Mouse (Mus musculus) intestine, postnatal 0 days (tissue): Measurements from ENCODE around the gene Gast. TPM values are rescaled to one million over a fixed set of nuclear protein-coding genes. Genes with fewer than 3 reads are reported as not detected.
A peak's percentile ranks its signal among the peaks of the same experiment; 100 is the strongest.

Source experiments
- ATAC-seq: fragments of 200-750 bp; cut with Nextera tagmentation; 2 replicates; pipeline ENCODE4 v1.8.0; 2017; ENCODE audit warnings: mild to moderate bottlenecking, moderate TSS enrichment, moderate library complexity
- H3K27ac ChIP-seq: fragments of 300-500 bp; sonication (generic); 2 replicates; pipeline ENCODE4 v1.5.1; 2014; ENCODE audit warnings: mild to moderate bottlenecking, low read depth, low read length, moderate library complexity
- H3K27me3 ChIP-seq: fragments of 300-500 bp; sonication (generic); replicated peaks from 2 replicates; pipeline ENCODE4 v1.6.1; 2014; ENCODE audit warnings: low read length, mixed read lengths; ENCODE audit not compliant: control insufficient read depth, insufficient read depth
- H3K36me3 ChIP-seq: fragments of 300-500 bp; sonication (generic); 2 replicates; pipeline ENCODE4 v1.6.1; 2014; ENCODE audit warnings: mild to moderate bottlenecking, moderate library complexity; ENCODE audit not compliant: control insufficient read depth, insufficient read depth
- H3K4me1 ChIP-seq: fragments of 300-500 bp; sonication (generic); replicated peaks from 2 replicates; pipeline ENCODE4 v1.6.1; 2014; ENCODE audit warnings: antibody characterized with exemption, low read length, mixed read lengths; ENCODE audit not compliant: control insufficient read depth, insufficient read depth
- H3K4me2 ChIP-seq: fragments of 300-500 bp; sonication (generic); replicated peaks from 2 replicates; pipeline ENCODE4 v1.6.1; 2014; ENCODE audit warnings: low read depth, mild to moderate bottlenecking, moderate library complexity
- H3K4me3 ChIP-seq: fragments of 300-500 bp; sonication (generic); 2 replicates; pipeline ENCODE4 v1.5.1; 2014; ENCODE audit warnings: low read depth, low read length
- H3K9ac ChIP-seq: fragments of 300-500 bp; sonication (generic); 2 replicates; pipeline ENCODE4 v1.6.1; 2014; ENCODE audit warnings: mild to moderate bottlenecking, low read depth, low read length
- H3K9me3 ChIP-seq: fragments of 300-500 bp; sonication (generic); 2 replicates; pipeline ENCODE4 v1.6.1; 2016; ENCODE audit warnings: mixed run types; ENCODE audit not compliant: control insufficient read depth
- CTCF ChIP-seq: sonication (generic); IDR thresholded peaks from 2 replicates; pipeline ENCODE4 v1.5.1; 2016; ENCODE audit warnings: low read depth, mild to moderate bottlenecking, control low read depth, antibody characterized with exemption, moderate library complexity
- WGBS: fragments of 180-500 bp; shearing (Covaris S2); extraction: QIAGEN DNeasy Blood & Tissue Kit; methylation state at CpG from one replicate; pipeline ENCODE4 v1.1.7; 2014; 5-methylcytosine and 5-hydroxymethylcytosine counted together
- polyA plus RNA-seq: library from polyadenylated mRNA; unstranded; fragments of >200 nt; fragmentation: Nextera tagmentation; extraction: Ambion mirVana; gene quantifications from 2 replicates; pipeline ENCODE4 v1.2.1, GENCODE M21; 2015

Gast gene
- polyA plus RNA-seq = 1.1 and 5.0 TPM in 2 replicates

DNA sequence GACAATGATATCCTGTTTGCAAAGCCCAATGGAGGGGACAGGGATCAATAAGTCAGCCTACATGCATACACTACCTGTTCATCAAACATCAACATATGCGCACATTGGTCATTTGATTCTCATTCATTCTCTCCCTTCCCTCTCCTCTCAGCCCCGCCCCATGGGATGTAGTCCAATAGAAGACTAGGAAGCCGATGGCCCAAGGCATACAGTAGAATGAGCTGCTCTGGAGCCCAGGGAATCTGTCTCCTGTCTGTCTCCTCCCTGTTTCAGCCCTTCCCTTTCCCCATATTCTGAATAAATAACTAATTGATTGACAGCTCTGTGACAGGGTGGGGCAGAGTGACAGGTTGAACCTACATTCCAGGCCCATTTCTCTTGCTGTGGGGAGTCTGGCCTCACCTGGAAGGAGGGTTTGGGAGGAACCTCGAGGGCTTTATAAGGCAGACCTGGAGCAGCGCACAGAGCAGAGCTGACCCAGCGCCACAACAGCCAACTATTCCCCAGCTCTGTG, at the start of gene Gast:
Gene Gast (plus strand): TSS at position 464 of the 514 bp plus-strand sequence.
- Histone ChIP-seq H3K9me3 (no peaks in the 10 kb centered on the region), H3K27ac (no peak within 1 kb of the TSS), H3K36me3 (no peaks in the 10 kb centered on the region), H3K4me1 (no peaks in the 10 kb centered on the region), H3K9ac (no peak within 1 kb of the TSS), H3K4me2 (no peak within 1 kb of the TSS), H3K27me3 (no peaks in the 10 kb centered on the region), H3K4me3 (no peak within 1 kb of the TSS)
- 65% methylated on average over 6 of the region's 6 CpGs for WGBS
- no peak for ATAC-seq
- TF ChIP-seq CTCF = no peak

GRCm38 (mm10) chr11:100284988-100285387, 49.2 kb upstream of the Gast start:
- H3K27me3 ChIP-seq = no peaks in the 10 kb centered on the region
- no peak for TF ChIP-seq CTCF
- H3K4me3 ChIP-seq = no peak overlapping the region
- no peak overlapping the region for H3K9ac ChIP-seq
- no peaks in the 10 kb centered on the region for H3K9me3 ChIP-seq
- peaks cover 21% of the 10 kb centered on the region for H3K4me1 ChIP-seq
- H3K27ac ChIP-seq = no peak overlapping the region
- H3K36me3 ChIP-seq = no peaks in the 10 kb centered on the region
- ATAC-seq = no peak
- WGBS = 50% methylated on average over 4 of the region's 4 CpGs
- no peak overlapping the region for H3K4me2 ChIP-seq

DNA sequence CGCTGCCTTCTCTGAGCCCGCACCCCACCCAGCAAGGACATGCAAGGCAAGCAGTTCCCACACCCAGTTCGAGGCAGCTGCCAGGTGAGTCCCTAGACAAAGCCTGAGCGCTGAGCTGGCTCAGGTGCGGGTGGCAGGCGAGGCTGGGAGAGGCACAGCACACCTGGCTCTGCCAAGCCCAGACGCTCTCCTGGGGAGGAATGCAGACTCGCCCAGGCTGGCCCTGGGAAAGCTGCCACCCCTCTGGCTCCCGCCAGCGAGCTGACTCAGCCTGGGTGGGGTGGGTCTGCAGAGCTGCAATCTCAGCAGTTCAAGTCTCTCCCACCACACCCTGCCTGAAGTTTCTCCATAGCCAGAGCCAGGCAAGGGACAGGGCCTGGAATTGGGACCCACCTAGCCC, 47.2 kb upstream of the Gast start:
- peak overlapping the region; percentile 22; the same call in 1 of the 2 replicates for H3K9ac ChIP-seq
- 24% methylated on average over 10 of the region's 10 CpGs for WGBS

DNA sequence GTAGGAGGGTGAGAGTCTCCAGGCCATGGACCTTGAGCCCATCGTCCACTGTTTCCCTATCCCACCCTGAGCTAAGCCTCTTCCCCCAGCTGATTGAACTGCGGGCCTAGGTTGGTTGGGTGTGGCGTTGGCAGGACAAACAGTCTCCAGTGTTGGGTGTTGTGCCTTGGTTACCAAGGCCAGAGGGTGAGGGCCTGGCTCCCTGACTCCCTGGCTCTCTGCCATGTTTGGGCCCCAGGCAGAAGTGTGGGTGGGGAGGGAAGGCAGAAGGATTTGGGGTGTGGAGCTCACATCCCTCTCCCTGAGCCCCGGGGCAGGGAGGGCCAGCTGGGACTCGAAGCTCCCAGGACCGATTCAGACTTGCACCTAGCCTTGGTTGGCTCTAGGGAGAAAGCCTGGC, 45.3 kb upstream of the Gast start:
- Histone ChIP-seq H3K27ac (peak overlapping the region; percentile 79), H3K27me3 (no peaks in the 10 kb centered on the region), H3K4me3 (no peak overlapping the region), H3K4me2 (0 out of 2 replicates have a peak overlapping the region, but pooled peaks have one; percentile 32), H3K9me3 (no peaks in the 10 kb centered on the region), H3K4me1 (peaks cover 21% of the 10 kb centered on the region), H3K36me3 (no peaks in the 10 kb centered on the region), H3K9ac (peak overlapping the region; percentile 28; the same call in 1 of the 2 replicates)
- WGBS = 46% methylated on average over 6 of the region's 6 CpGs
- TF ChIP-seq CTCF = no peak
- ATAC-seq = peak; percentile 82

More for the DNA sequence above, 47.2 kb upstream of the Gast start:
- Histone ChIP-seq H3K36me3 (no peaks in the 10 kb centered on the region), H3K4me3 (no peak overlapping the region), H3K4me2 (0 out of 2 replicates have a peak overlapping the region, but pooled peaks have one; percentile 3), H3K4me1 (peaks cover 21% of the 10 kb centered on the region), H3K9me3 (no peaks in the 10 kb centered on the region), H3K27ac (peak overlapping the region; percentile 93), H3K27me3 (no peaks in the 10 kb centered on the region)
- ATAC-seq = peak; percentile 91
- TF ChIP-seq CTCF = no peak

GRCm38 (mm10) chr11:100290235-100290634, 44.0 kb upstream of the Gast start:
- H3K4me3 ChIP-seq = no peak overlapping the region
- H3K27me3 ChIP-seq = no peaks in the 10 kb centered on the region
- no peaks in the 10 kb centered on the region for H3K36me3 ChIP-seq
- TF ChIP-seq CTCF = no peak
- no peak overlapping the region for H3K9ac ChIP-seq
- H3K4me1 ChIP-seq = peaks cover 16% of the 10 kb centered on the region
- WGBS = 45% methylated on average over 5 of the region's 5 CpGs
- no peak overlapping the region for H3K27ac ChIP-seq
- no peak overlapping the region for H3K4me2 ChIP-seq
- no peaks in the 10 kb centered on the region for H3K9me3 ChIP-seq
- no peak for ATAC-seq

- H3K4me3 ChIP-seq = no peak overlapping the region
- no peaks in the 10 kb centered on the region for H3K27me3 ChIP-seq
- H3K4me2 ChIP-seq = no peak overlapping the region
- no peak overlapping the region for H3K27ac ChIP-seq
- H3K4me1 ChIP-seq = peaks cover 11% of the 10 kb centered on the region
- WGBS = 73% methylated on average over 6 of the region's 6 CpGs
- ATAC-seq = no peak
- H3K9me3 ChIP-seq = no peaks in the 10 kb centered on the region
- H3K9ac ChIP-seq = no peak overlapping the region
- H3K36me3 ChIP-seq = no peaks in the 10 kb centered on the region
- TF ChIP-seq CTCF = no peak
Measured at GRCm38 (mm10) chr11:100292884-100293283, 41.3 kb upstream of the Gast start.
